Mouse (Mus musculus) heart, postnatal 0 days (tissue): ENCODE measurements around the gene Npas1. TPM values are rescaled to one million over a fixed set of nuclear protein-coding genes. Genes with fewer than 3 reads are reported as not detected.

Experiments used
- ATAC-seq: fragments of 200-750 bp; cut with Nextera tagmentation; 2 replicates; pipeline ENCODE4 v1.8.0; 2017; ENCODE audit warnings: low read depth, moderate number of reproducible peaks, moderate library complexity; ENCODE audit not compliant: insufficient read depth
- DNase-seq: peaks from one replicate; pipeline ENCODE4 v3.0.0-alpha.2; 2016; ENCODE audit warnings: low spot score
- H3K27ac ChIP-seq: fragments of 300-500 bp; sonication (generic); 2 replicates; pipeline ENCODE4 v1.5.1; 2014; ENCODE audit warnings: low read depth, mild to moderate bottlenecking
- H3K27me3 ChIP-seq: fragments of 300-500 bp; sonication (generic); 2 replicates; pipeline ENCODE4 v1.6.1; 2014; ENCODE audit warnings: low read length, mixed read lengths; ENCODE audit not compliant: control insufficient read depth, insufficient read depth
- H3K36me3 ChIP-seq: fragments of 300-500 bp; sonication (generic); replicated peaks from 2 replicates; pipeline ENCODE4 v1.6.1; 2014; ENCODE audit warnings: low read length, mixed read lengths; ENCODE audit not compliant: control insufficient read depth, insufficient read depth
- H3K4me1 ChIP-seq: fragments of 300-500 bp; sonication (generic); 2 replicates; pipeline ENCODE4 v1.6.1; 2014; ENCODE audit warnings: antibody characterized with exemption; ENCODE audit not compliant: control insufficient read depth, insufficient read depth
- H3K4me2 ChIP-seq: fragments of 300-500 bp; sonication (generic); 2 replicates; pipeline ENCODE4 v1.6.1; 2014; ENCODE audit warnings: low read depth, mild to moderate bottlenecking, low read length, moderate library complexity
- H3K4me3 ChIP-seq: fragments of 300-500 bp; sonication (generic); 2 replicates; pipeline ENCODE4 v1.5.1; 2014; ENCODE audit warnings: low read depth, low read length
- H3K9ac ChIP-seq: fragments of 300-500 bp; sonication (generic); replicated peaks from 2 replicates; pipeline ENCODE4 v1.6.1; 2014; ENCODE audit warnings: low read depth, low read length, mixed read lengths
- H3K9me3 ChIP-seq: fragments of 300-500 bp; sonication (generic); replicated peaks from 2 replicates; pipeline ENCODE4 v1.6.1; 2016; ENCODE audit warnings: low read length; ENCODE audit not compliant: control insufficient read depth
- CTCF ChIP-seq: IDR thresholded peaks from 2 replicates; pipeline ENCODE4 v1.5.1; 2016; ENCODE audit warnings: antibody characterized with exemption, control low read depth, low read depth
- EP300 ChIP-seq: IDR thresholded peaks from 2 replicates; pipeline ENCODE4 v1.6.1; 2016; ENCODE audit warnings: antibody characterized with exemption, low read depth
- WGBS: fragments of 180-500 bp; shearing (Covaris S2); extraction: QIAGEN DNeasy Blood & Tissue Kit; methylation state at CpG from one replicate; pipeline ENCODE4 v1.1.7; 2014; 5-methylcytosine and 5-hydroxymethylcytosine counted together
- polyA plus RNA-seq: library from polyadenylated mRNA; unstranded; fragments of >200 nt; fragmentation: Nextera tagmentation; extraction: Ambion mirVana; gene quantifications from 2 replicates; pipeline ENCODE4 v1.2.1, GENCODE M21; 2015
- total RNA-seq: library from RNA; depleted of rRNA; stranded (reverse); fragments of >200 nt; gene quantifications from 2 replicates; pipeline ENCODE4 v1.2.3, GENCODE M21; 2014; ENCODE audit warnings: low replicate concordance

Npas1 gene
- total and polyA plus RNA-seq, 2 experiments from 2014 or later, result 0.18 TPM; not detected in 1

- 12% methylated on average over 3 of the region's 3 CpGs for WGBS
- H3K4me3 ChIP-seq, result no peak overlapping the region
- DNase-seq (peak; percentile 73), ATAC-seq (peak; percentile 30; the same call in 1 of the 2 replicates)
- H3K27ac ChIP-seq, result no peak overlapping the region
- H3K4me1 ChIP-seq, result no peaks in the 10 kb centered on the region
- no peaks in the 10 kb centered on the region for H3K27me3 ChIP-seq
- H3K36me3 ChIP-seq, result peaks cover 61% of the 10 kb centered on the region
- H3K9me3 ChIP-seq, result no peaks in the 10 kb centered on the region
- TF ChIP-seq EP300, result no peak
- peak; percentile 82 for TF ChIP-seq CTCF
- H3K9ac ChIP-seq, result no peak overlapping the region
- no peak overlapping the region for H3K4me2 ChIP-seq
Measured at GRCm38 (mm10) chr7:16507284-16507683, 29.8 kb upstream of the Npas1 start.

GRCm38 (mm10) chr7:16505226-16505593, 27.7 kb upstream of the Npas1 start:
- peaks cover 54% of the 10 kb centered on the region for H3K36me3 ChIP-seq
- H3K4me3 ChIP-seq, result no peak overlapping the region
- no peak for DNase-seq
- TF ChIP-seq EP300, result no peak
- TF ChIP-seq CTCF, result no peak
- no peak overlapping the region for H3K9ac ChIP-seq
- ATAC-seq, result no peak
- H3K4me2 ChIP-seq, result no peak overlapping the region
- H3K9me3 ChIP-seq, result no peaks in the 10 kb centered on the region
- H3K27me3 ChIP-seq, result no peaks in the 10 kb centered on the region
- H3K4me1 ChIP-seq, result no peaks in the 10 kb centered on the region
- WGBS, result 95% methylated on average over 3 of the region's 3 CpGs
- H3K27ac ChIP-seq, result no peak overlapping the region

- WGBS, result 48% methylated on average over 2 of the region's 2 CpGs
- no peak overlapping the region for H3K4me2 ChIP-seq
- H3K9me3 ChIP-seq, result no peaks in the 10 kb centered on the region
- H3K9ac ChIP-seq, result no peak overlapping the region
- H3K27me3 ChIP-seq, result no peaks in the 10 kb centered on the region
- ATAC-seq, result 0 out of 2 replicates have a peak, but pooled peaks have one; percentile 47
- no peaks in the 10 kb centered on the region for H3K4me1 ChIP-seq
- H3K36me3 ChIP-seq, result peaks cover 49% of the 10 kb centered on the region
- DNase-seq, result peak; percentile 29
- no peak overlapping the region for H3K27ac ChIP-seq
- no peak overlapping the region for H3K4me3 ChIP-seq
- TF ChIP-seq CTCF, result no peak
- TF ChIP-seq EP300, result no peak
Measured at GRCm38 (mm10) chr7:16504573-16505225, 27.2 kb upstream of the Npas1 start.

GRCm38 (mm10) chr7:16501571-16501970, 24.0 kb upstream of the Npas1 start:
- TF ChIP-seq CTCF, result no peak
- no peak for TF ChIP-seq EP300
- Histone ChIP-seq H3K4me3 (no peak overlapping the region), H3K4me2 (no peak overlapping the region), H3K27me3 (no peaks in the 10 kb centered on the region), H3K36me3 (peaks cover 69% of the 10 kb centered on the region), H3K27ac (no peak overlapping the region), H3K9ac (no peak overlapping the region), H3K9me3 (no peaks in the 10 kb centered on the region), H3K4me1 (0 out of 2 replicates have a peak, but pooled peaks cover 2% of the 10 kb centered on the region)
- no peak for DNase-seq
- WGBS, result 82% methylated on average over 4 of the region's 4 CpGs
- ATAC-seq, result no peak

- no peaks in the 10 kb centered on the region for H3K9me3 ChIP-seq
- no peak overlapping the region for H3K4me2 ChIP-seq
- no peaks in the 10 kb centered on the region for H3K27me3 ChIP-seq
- no peak overlapping the region for H3K9ac ChIP-seq
- H3K4me3 ChIP-seq, result no peak overlapping the region
- no peak for ATAC-seq
- no peak overlapping the region for H3K27ac ChIP-seq
- WGBS, result 86% methylated on average over 6 of the region's 6 CpGs
- H3K36me3 ChIP-seq, result peaks cover 62% of the 10 kb centered on the region
- no peak for TF ChIP-seq EP300
- TF ChIP-seq CTCF, result no peak
- no peak for DNase-seq
- 0 out of 2 replicates have a peak, but pooled peaks cover 8% of the 10 kb centered on the region for H3K4me1 ChIP-seq
Measured at GRCm38 (mm10) chr7:16499671-16500104, 22.2 kb upstream of the Npas1 start.

- no peak for ATAC-seq
- no peak for DNase-seq
Measured at GRCm38 (mm10) chr7:16496260-16496659, 18.7 kb upstream of the Npas1 start.

More at GRCm38 (mm10) chr7:16496260-16496659, 18.7 kb upstream of the Npas1 start:
- Histone ChIP-seq H3K9ac (no peak overlapping the region), H3K4me1 (0 out of 2 replicates have a peak, but pooled peaks cover 8% of the 10 kb centered on the region), H3K4me2 (no peak overlapping the region), H3K27me3 (no peaks in the 10 kb centered on the region), H3K36me3 (peaks cover 35% of the 10 kb centered on the region), H3K9me3 (no peaks in the 10 kb centered on the region), H3K27ac (no peak overlapping the region), H3K4me3 (no peak overlapping the region)
- TF ChIP-seq CTCF (no peak), EP300 (no peak)
- 39% methylated on average over 3 of the region's 3 CpGs for WGBS
